Mouse (Mus musculus): Measurements from ENCODE around the gene Cbr1.

DNA sequence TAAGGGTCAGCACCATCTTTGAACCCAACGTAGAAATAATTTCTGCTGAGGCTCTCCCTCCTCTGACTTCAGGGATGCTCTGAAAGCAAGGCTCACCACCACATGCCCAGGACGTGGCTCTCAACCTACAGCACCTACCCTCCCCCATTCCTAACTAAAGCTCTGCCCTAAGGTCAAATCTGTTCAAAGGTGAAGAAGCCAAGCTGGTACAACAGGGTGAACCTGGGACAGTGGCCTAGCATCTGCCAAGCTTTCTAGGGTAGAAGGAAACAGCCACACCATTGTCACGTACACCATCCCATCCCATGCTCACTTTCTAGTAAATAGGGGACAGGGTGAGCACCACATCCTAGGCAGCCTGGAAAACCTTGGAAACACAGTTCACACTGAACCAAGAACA, 12.9 kb upstream of the Cbr1 start:
- TF ChIP-seq POLR2A (IDR thresholded peaks at IDR 0.05; ENCODE audit: low read depth, low read length) (no peak), CTCF (IDR thresholded peaks at IDR 0.05; ENCODE audit: extremely low read depth, insufficient read depth, insufficient read length, insufficient replicate concordance) (no peak)

Measured in spleen, adult 2 months (tissue).